Mouse (Mus musculus): ENCODE results near the gene Ate1.

DNA sequence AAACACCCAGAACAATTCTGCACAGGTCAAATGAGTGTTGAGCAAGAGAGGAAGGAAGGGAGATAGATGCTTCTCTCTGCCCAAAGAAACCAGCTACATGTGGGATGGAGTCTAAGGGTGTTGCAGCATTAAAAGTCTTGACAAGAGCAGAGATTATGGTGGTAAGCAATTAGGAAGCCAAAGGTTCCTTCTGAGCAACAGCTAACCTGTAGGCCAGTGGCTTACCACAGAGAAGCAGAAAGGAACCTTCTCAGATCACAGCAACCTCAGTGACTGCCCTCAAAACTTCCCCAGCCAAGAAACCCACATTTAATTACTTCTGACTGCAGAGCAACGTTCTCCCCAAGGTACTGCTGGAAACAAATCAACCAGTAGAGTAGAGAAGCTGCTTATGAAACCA lies 18.7 kb downstream of the Ate1 start:
- TF ChIP-seq POLR2A (IDR thresholded peaks at IDR 0.05; ENCODE audit: insufficient read depth, low read depth, low read length) = no peak
- TF ChIP-seq EP300 (IDR thresholded peaks at IDR 0.05; ENCODE audit: insufficient read depth, low read depth, low read length) = no peak
- TF ChIP-seq CTCF (IDR thresholded peaks at IDR 0.05) = no peak

All from heart, adult 2 months (tissue).